Comparison of ENCODE assay signal across 12 mouse cellular contexts in the genomic region with DNA sequence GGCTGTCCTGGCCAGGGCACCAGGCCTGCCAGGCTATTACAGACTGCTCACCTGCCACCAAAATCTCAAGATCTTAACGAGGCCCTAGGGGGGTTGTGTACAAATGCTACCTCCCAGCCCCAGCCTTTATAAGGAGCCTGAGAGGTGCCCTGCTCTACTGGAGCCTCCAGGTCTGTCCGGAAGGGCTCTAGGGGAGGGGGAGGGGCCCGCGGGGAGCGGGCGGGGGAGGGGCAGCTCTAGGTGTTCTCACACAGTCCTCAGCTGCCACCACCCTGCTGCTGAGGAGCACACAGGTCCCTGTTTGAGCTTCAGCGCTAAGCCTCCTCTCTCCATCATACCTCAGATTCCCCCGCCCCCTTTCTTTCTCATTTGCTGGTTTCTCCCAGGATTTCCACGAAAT. TPM values are rescaled to one million over a fixed set of nuclear protein-coding genes. Genes with fewer than 3 reads are reported as not detected.
DNase-seq lines count a peak whose midpoint lies in the region; ATAC-seq and TF ChIP-seq lines count a peak whose summit lies in the region.
"Had no signal": no experiment of that assay in that cellular context is flagged by ENCODE, and none has a peak within 500 bp of the region (broad histone marks: within the 10 kb centered on the region; RNA-seq: fewer than 3 reads in every experiment).

No protein-coding gene starts in this region.

- no peak overlapping the region for H3K27ac ChIP-seq in heart, postnatal 0 days (ENCODE audit: low read depth)
- H3K27ac ChIP-seq in embryonic facial prominence, embryonic 10.5 days (replicated peaks): 0 out of 2 replicates have a peak overlapping the region, but pooled peaks have one; percentile 8
- no peak overlapping the region for H3K27ac ChIP-seq in hindbrain, postnatal 0 days
- H3K27ac ChIP-seq in midbrain, embryonic 14.5 days (replicated peaks; ENCODE audit: low read depth, low read length): no peak overlapping the region

- 0 out of 2 replicates have a peak, but pooled peaks cover 5% of the 10 kb centered on the region for H3K4me1 ChIP-seq in heart, postnatal 0 days (ENCODE audit: control insufficient read depth, insufficient read depth)
- peaks cover 49% of the 10 kb centered on the region for H3K4me1 ChIP-seq in embryonic facial prominence, embryonic 10.5 days
- peaks cover 5% of the 10 kb centered on the region for H3K4me1 ChIP-seq in hindbrain, postnatal 0 days (ENCODE audit: insufficient read depth, low read length)
- no peaks in the 10 kb centered on the region for H3K4me1 ChIP-seq in midbrain, embryonic 14.5 days (ENCODE audit: control insufficient read depth, insufficient read depth, low read length)

- H3K27me3 ChIP-seq in heart, postnatal 0 days (ENCODE audit: control insufficient read depth, insufficient read depth, low read length): peaks cover 27% of the 10 kb centered on the region
- peaks cover 97% of the 10 kb centered on the region for H3K27me3 ChIP-seq in embryonic facial prominence, embryonic 10.5 days (replicated peaks; ENCODE audit: low read depth, poor library complexity, severe bottlenecking)
- H3K27me3 ChIP-seq in hindbrain, postnatal 0 days (ENCODE audit: insufficient read depth, low read length): no peaks in the 10 kb centered on the region
- no peaks in the 10 kb centered on the region; the same call in 1 of the 2 replicates for H3K27me3 ChIP-seq in midbrain, embryonic 14.5 days (ENCODE audit: control insufficient read depth, insufficient read depth, low read length)

- ATAC-seq in heart, postnatal 0 days (ENCODE audit: insufficient read depth, low read depth): peak; percentile 34; the same call in 1 of the 2 replicates
- ATAC-seq in hindbrain, postnatal 0 days: peak; percentile 36; the same call in 1 of the 2 replicates
- no peak for ATAC-seq in midbrain, embryonic 14.5 days (ENCODE audit: low FRiP score, low TSS enrichment)
- ATAC-seq in erythroblast, adult 5-6 weeks (replicated peaks; ENCODE audit: low FRiP score, poor library complexity, severe bottlenecking): no peak
- ATAC-seq: CD4-positive, CD25-positive, alpha-beta regulatory T cell, adult 4 months had no signal

- DNase-seq in heart, postnatal 0 days (ENCODE audit: low spot score): no peak
- no peak for DNase-seq in heart, postnatal 25 days (ENCODE audit: low spot score)
- DNase-seq in embryonic facial prominence, embryonic 10.5 days (ENCODE audit: low spot score): peak; percentile 47
- DNase-seq in hindbrain, postnatal 0 days (ENCODE audit: low spot score): no peak
- peak; percentile 9 for DNase-seq in midbrain, embryonic 14.5 days
- no peak for DNase-seq in frontal cortex, postnatal 14 days (ENCODE audit: low spot score in 2 of 2)
- no peak for DNase-seq in urinary bladder, adult 2 months (ENCODE audit: low spot score)
- DNase-seq: layer of hippocampus, adult 9-11 months; thymus, postnatal 36 days had no signal

- no peaks in the 10 kb centered on the region for H3K9me3 ChIP-seq in heart, postnatal 0 days (replicated peaks; ENCODE audit: control insufficient read depth, low read length)
- no peaks in the 10 kb centered on the region for H3K9me3 ChIP-seq in embryonic facial prominence, embryonic 10.5 days
- H3K9me3 ChIP-seq in hindbrain, postnatal 0 days (ENCODE audit: low read length): no peaks in the 10 kb centered on the region
- H3K9me3 ChIP-seq in midbrain, embryonic 14.5 days (ENCODE audit: control insufficient read depth, low read length): no peaks in the 10 kb centered on the region

- no peak overlapping the region for H3K9ac ChIP-seq in heart, postnatal 0 days (replicated peaks; ENCODE audit: low read depth, low read length)
- H3K9ac ChIP-seq in hindbrain, postnatal 0 days (replicated peaks; ENCODE audit: low read length): no peak overlapping the region
- peak overlapping the region; percentile 17; the same call in 1 of the 2 replicates for H3K9ac ChIP-seq in midbrain, embryonic 14.5 days (replicated peaks; ENCODE audit: low read length)

- intact Hi-C loops in heart, postnatal 25 days (cut with DNase I): no loop called here

- no peak overlapping the region for H3K4me2 ChIP-seq in heart, postnatal 0 days (ENCODE audit: low read depth, low read length)
- H3K4me2 ChIP-seq in hindbrain, postnatal 0 days (ENCODE audit: low read depth, low read length): peak overlapping the region; percentile 28
- peak overlapping the region; percentile 27 for H3K4me2 ChIP-seq in midbrain, embryonic 14.5 days (ENCODE audit: low read length)

- no peak for TF ChIP-seq EP300 in heart, postnatal 0 days (IDR thresholded peaks at IDR 0.05; ENCODE audit: low read depth)

- H3K36me3 ChIP-seq in heart, postnatal 0 days (replicated peaks; ENCODE audit: control insufficient read depth, insufficient read depth, low read length): no peaks in the 10 kb centered on the region
- H3K36me3 ChIP-seq in embryonic facial prominence, embryonic 10.5 days (replicated peaks): no peaks in the 10 kb centered on the region
- H3K36me3 ChIP-seq in hindbrain, postnatal 0 days (ENCODE audit: insufficient read depth, low read length): no peaks in the 10 kb centered on the region
- no peaks in the 10 kb centered on the region for H3K36me3 ChIP-seq in midbrain, embryonic 14.5 days (ENCODE audit: control insufficient read depth, insufficient read depth, low read length)

- TF ChIP-seq CTCF in heart, postnatal 0 days (IDR thresholded peaks at IDR 0.05; ENCODE audit: low read depth): no peak
- no peak for TF ChIP-seq CTCF in hindbrain, postnatal 0 days (IDR thresholded peaks at IDR 0.05; ENCODE audit: low read depth)

- WGBS in heart, postnatal 0 days: 11% methylated on average over 9 of the region's 9 CpGs
- WGBS in embryonic facial prominence, embryonic 10.5 days: under 1% methylated on average over 9 of the region's 9 CpGs
- 7% methylated on average over 9 of the region's 9 CpGs for WGBS in hindbrain, postnatal 0 days
- 3% methylated on average over 9 of the region's 9 CpGs for WGBS in midbrain, embryonic 14.5 days

- no peak overlapping the region for H3K4me3 ChIP-seq in heart, postnatal 0 days (ENCODE audit: low read depth, low read length)
- H3K4me3 ChIP-seq in embryonic facial prominence, embryonic 10.5 days: peak overlapping the region; percentile 46
- no peak overlapping the region for H3K4me3 ChIP-seq in hindbrain, postnatal 0 days (ENCODE audit: low read length)
- H3K4me3 ChIP-seq in midbrain, embryonic 14.5 days (replicated peaks; ENCODE audit: low read depth, low read length): no peak overlapping the region

RNA-seq across cellular contexts. Expression of a gene that starts 17.5 kb away (rescaled TPM):
- not detected in 2 replicates for total RNA-seq in heart, postnatal 0 days (2014; rRNA removed; ENCODE audit: low replicate concordance)
- 0.03 TPM in 1 of 2 replicates, not detected in the other for polyA plus RNA-seq in heart, postnatal 0 days (2015; fragmentation: Nextera tagmentation; extraction: Ambion mirVana)
- not detected for total RNA-seq in heart, postnatal 25 days (2021)
- 0.70 and 0.97 TPM in 2 replicates for polyA plus RNA-seq in embryonic facial prominence, embryonic 10.5 days (2016; fragmentation: Nextera tagmentation; extraction: Ambion mirVana)
- 5.2 and 6.0 TPM in 2 replicates for total RNA-seq in hindbrain, postnatal 0 days (2014; rRNA removed)
- 2.5 and 2.8 TPM in 2 replicates for polyA plus RNA-seq in hindbrain, postnatal 0 days (2015; fragmentation: Nextera tagmentation; extraction: Ambion mirVana)
- polyA plus RNA-seq in midbrain, embryonic 14.5 days (2014; fragmentation: Nextera tagmentation; extraction: Ambion mirVana): 0.27 and 0.55 TPM in 2 replicates
- 1.0 and 1.2 TPM in 2 replicates for total RNA-seq in erythroblast, adult 5-6 weeks (2015; ENCODE audit: low replicate concordance)
- 0.28 and 0.43 TPM in 2 replicates for total RNA-seq in erythroblast, adult 5-6 weeks (2017; ENCODE audit: low replicate concordance)
- 0.06 TPM in 1 of 2 replicates, not detected in the other for polyA plus RNA-seq in urinary bladder, adult 2 months (2012; rRNA removed)
- total RNA-seq: neutrophil, adult 5-6 weeks had no signal

Comparison
In these comparisons a context has a peak if more than half of its experiments do, and no peak if none do; other contexts are left out.
1. ATAC-seq: peak in heart, postnatal 0 days (single experiment) and hindbrain, postnatal 0 days (single experiment); none in midbrain, embryonic 14.5 days (single experiment) and erythroblast, adult 5-6 weeks (single experiment).
2. DNase-seq: peak in embryonic facial prominence, embryonic 10.5 days (single experiment) and midbrain, embryonic 14.5 days (single experiment); none in heart, postnatal 0 days (single experiment), heart, postnatal 25 days (single experiment), hindbrain, postnatal 0 days (single experiment), frontal cortex, postnatal 14 days (0 of 2) and urinary bladder, adult 2 months (single experiment).